ENCODE assay signal across 13 mouse cellular contexts in genomic region chr7:117793991-117794390, GRCm38 (mm10).
"Had no signal": no experiment of that assay in that cellular context is flagged by ENCODE, and none has a peak within 500 bp of the region (broad histone marks: within the 10 kb centered on the region; RNA-seq: fewer than 3 reads in every experiment).

No protein-coding gene starts in this region.

- H3K4me3 ChIP-seq: layer of hippocampus, adult 2 months; limb, embryonic 10.5 days; liver, embryonic 15.5 days; midbrain, embryonic 13.5 days had no signal

- H3K9me3 ChIP-seq: limb, embryonic 10.5 days; liver, embryonic 15.5 days; midbrain, embryonic 13.5 days had no signal

- ATAC-seq: lung, postnatal 0 days; midbrain, embryonic 13.5 days had no signal

- H3K36me3 ChIP-seq: limb, embryonic 10.5 days; liver, embryonic 15.5 days; midbrain, embryonic 13.5 days had no signal

- H3K9ac ChIP-seq: liver, embryonic 15.5 days; midbrain, embryonic 13.5 days had no signal

- H3K4me2 ChIP-seq: liver, embryonic 11.5 days; liver, embryonic 15.5 days; midbrain, embryonic 13.5 days had no signal

- H3K27me3 ChIP-seq: liver, embryonic 15.5 days; midbrain, embryonic 13.5 days had no signal

- H3K4me1 ChIP-seq: limb, embryonic 10.5 days; liver, embryonic 15.5 days had no signal

- DNase-seq: kidney, postnatal 10 days; kidney, postnatal 4 days; lung, adult 2 months; lung, postnatal 36 days; thymus, adult 18-20 months; thymus, postnatal 14 days had no signal

- H3K27ac ChIP-seq: layer of hippocampus, adult 2 months; limb, embryonic 10.5 days; liver, embryonic 15.5 days; midbrain, embryonic 13.5 days; stomach, postnatal 0 days had no signal
